Mouse (Mus musculus) myocyte (in vitro differentiated cells): ENCODE measurements at regions not wholly inside any gene's neighbourhood (a gene's known extent, or its start where the extent isn't known, plus 50 kb on each side); places are given as distances from the start of the nearest gene placed in this dataset.
"Not testable (repeated sequence)": the region's sequence is repeated elsewhere in the genome, so short reads cannot be mapped to it uniquely, and the experiment has no call there.

Experiments
- H3K27me3 ChIP-seq: one replicate; pipeline ENCODE4 v1.6.1; 2011; ENCODE audit not compliant: control insufficient read depth, insufficient read depth, insufficient read length
- H3K36me3 ChIP-seq: one replicate; pipeline ENCODE4 v1.6.1; 2011; ENCODE audit not compliant: control insufficient read depth, insufficient read depth
- H3K4me2 ChIP-seq: one replicate; pipeline ENCODE4 v1.6.1; 2011; ENCODE audit warnings: low read depth, control low read depth
- H3K4me3 ChIP-seq: one replicate; pipeline ENCODE4 v1.5.1; 2011; ENCODE audit warnings: mild to moderate bottlenecking, control low read depth, moderate library complexity
- H3K79me2 ChIP-seq: one replicate; pipeline ENCODE4 v1.6.1; 2011; ENCODE audit not compliant: control insufficient read depth, insufficient read depth
- H3ac ChIP-seq: one replicate; pipeline ENCODE4 v1.6.1; 2011; ENCODE audit not compliant: control insufficient read depth, insufficient read length
- CEBPB ChIP-seq: IDR thresholded peaks from 2 replicates; pipeline ENCODE4 v1.6.1; 2011; ENCODE audit warnings: mild to moderate bottlenecking, moderate library complexity; ENCODE audit not compliant: poor library complexity, insufficient read depth, severe bottlenecking
- E2F4 ChIP-seq: IDR thresholded peaks from one replicate; pipeline ENCODE4 v1.6.1; 2011; ENCODE audit warnings: mild to moderate bottlenecking, control low read depth, moderate library complexity; ENCODE audit not compliant: insufficient read depth
- MAX ChIP-seq: IDR thresholded peaks from one replicate; pipeline ENCODE4 v1.6.1; 2011; ENCODE audit warnings: low read depth, mild to moderate bottlenecking, control low read depth
- MYOD1 ChIP-seq, 3 experiments: IDR thresholded peaks; one replicate each; pipeline ENCODE4 v1.6.1; 2011; ENCODE audit warnings: control low read depth in 2 of 3, low read depth in 2 of 3, mild to moderate bottlenecking in 2 of 3, moderate library complexity in 1 of 3; ENCODE audit not compliant: insufficient read length in 2 of 3, control insufficient read depth in 1 of 3
- MYOG ChIP-seq, 3 experiments: IDR thresholded peaks; one replicate each; pipeline ENCODE4 v1.6.1; 2011; ENCODE audit warnings: control low read depth in 2 of 3, low read depth in 2 of 3, mild to moderate bottlenecking in 2 of 3; ENCODE audit not compliant: insufficient read length in 2 of 3, control insufficient read depth in 1 of 3, insufficient read depth in 1 of 3
- POLR2A ChIP-seq: IDR thresholded peaks from one replicate; pipeline ENCODE4 v1.6.1; 2011; ENCODE audit warnings: low read depth, mild to moderate bottlenecking, control low read depth, moderate library complexity; ENCODE audit not compliant: insufficient read length
- POLR2AphosphoS2 ChIP-seq: IDR thresholded peaks from one replicate; pipeline ENCODE4 v1.6.1; 2011; ENCODE audit warnings: low read depth, control low read depth; ENCODE audit not compliant: insufficient read length
- REST ChIP-seq: IDR thresholded peaks from one replicate; pipeline ENCODE4 v1.6.1; 2011; ENCODE audit warnings: mild to moderate bottlenecking, control low read depth, moderate library complexity; ENCODE audit not compliant: insufficient read depth, insufficient read length
- SRF ChIP-seq: IDR thresholded peaks from one replicate; pipeline ENCODE4 v1.6.1; 2011; ENCODE audit warnings: low read depth; ENCODE audit not compliant: control insufficient read depth, insufficient read length
- TCF12 ChIP-seq: IDR thresholded peaks from one replicate; pipeline ENCODE4 v1.6.1; 2011; ENCODE audit warnings: mild to moderate bottlenecking, control low read depth; ENCODE audit not compliant: poor library complexity, insufficient read depth, severe bottlenecking
- TCF3 ChIP-seq: IDR thresholded peaks from one replicate; pipeline ENCODE4 v1.6.1; 2011; ENCODE audit warnings: low read depth, control low read depth; ENCODE audit not compliant: insufficient read length
- USF1 ChIP-seq: IDR thresholded peaks from one replicate; pipeline ENCODE4 v1.6.1; 2011; ENCODE audit warnings: low read depth, mild to moderate bottlenecking, control low read depth, moderate library complexity

DNA sequence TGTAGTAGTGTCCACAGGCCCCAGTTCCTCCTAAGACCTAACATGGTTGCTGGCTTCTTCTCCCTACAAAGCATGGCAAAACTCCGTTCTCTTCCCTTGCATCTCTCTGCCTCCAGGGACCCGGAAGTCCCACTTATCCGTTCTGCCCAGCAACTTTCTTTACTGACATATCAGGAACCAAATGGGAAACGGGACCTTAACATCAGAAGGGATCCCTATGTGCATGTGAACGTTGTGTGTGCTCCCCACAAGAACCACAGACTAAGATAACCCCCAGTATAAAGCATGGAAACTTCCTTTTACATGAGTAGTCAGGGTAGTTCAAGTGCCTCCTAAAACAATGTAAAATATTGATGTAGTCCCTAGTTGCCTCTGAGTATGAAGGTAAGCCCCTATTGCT, 61.6 kb downstream of the Zxdb start:
- Histone ChIP-seq H3K27me3 (no peaks in the 10 kb centered on the region), H3K4me3 (no peak overlapping the region), H3K79me2 (no peaks in the 10 kb centered on the region), H3K4me2 (no peak overlapping the region), H3K36me3 (no peaks in the 10 kb centered on the region), H3ac (no peak overlapping the region)
- TF ChIP-seq SRF = no peak
- no peak for TF ChIP-seq E2F4
- no peak for TF ChIP-seq TCF3
- no peak for TF ChIP-seq REST
- TF ChIP-seq TCF12 = no peak
- no peak for TF ChIP-seq POLR2AphosphoS2
- no peak for TF ChIP-seq MYOD1 (IDR thresholded peaks at IDR 0.05; ENCODE audit: control insufficient read depth in 1 of 3, insufficient read length in 2 of 3, low read depth in 2 of 3)
- no peak for TF ChIP-seq POLR2A
- no peak for TF ChIP-seq USF1
- no peak for TF ChIP-seq CEBPB
- no peak for TF ChIP-seq MYOG (IDR thresholded peaks at IDR 0.05; ENCODE audit: control insufficient read depth in 1 of 3, insufficient read depth in 1 of 3, insufficient read length in 2 of 3, low read depth in 2 of 3)
- TF ChIP-seq MAX = no peak

DNA sequence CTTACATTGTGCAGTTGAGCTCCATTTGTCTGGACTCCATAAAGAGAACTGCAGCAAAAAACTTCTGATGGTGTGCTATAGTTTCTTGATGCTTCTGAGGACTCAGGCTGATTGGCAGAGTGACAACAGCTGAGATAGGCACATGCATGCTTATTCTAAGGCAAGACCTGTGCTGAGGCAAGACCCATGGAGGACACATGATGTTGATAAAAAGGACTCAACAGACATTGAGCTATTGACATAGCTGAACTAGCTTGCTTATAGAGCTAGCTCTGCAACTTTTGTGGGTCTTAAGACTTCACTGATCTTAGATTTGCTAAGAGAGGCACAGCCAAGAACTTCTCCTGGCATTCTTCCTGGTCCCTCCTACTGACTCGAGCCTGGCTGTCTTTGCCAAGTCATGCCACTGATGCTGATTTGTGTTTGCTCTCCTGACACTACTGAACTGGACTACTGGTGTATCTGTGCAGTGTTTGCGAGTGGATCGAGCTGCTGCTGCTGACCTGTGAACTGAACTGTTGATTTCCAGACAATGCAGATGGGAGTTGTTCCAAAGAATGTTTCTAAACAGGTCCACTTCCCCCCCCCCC, 64.1 kb downstream of the Zxdb start:
- TF ChIP-seq E2F4 (no peak), POLR2A (no peak), TCF12 (no peak), REST (no peak), MAX (no peak), SRF (no peak), MYOG (IDR thresholded peaks at IDR 0.05; ENCODE audit: control insufficient read depth in 1 of 3, insufficient read depth in 1 of 3, insufficient read length in 2 of 3, low read depth in 2 of 3) (no peak), TCF3 (no peak), MYOD1 (IDR thresholded peaks at IDR 0.05; ENCODE audit: control insufficient read depth in 1 of 3, insufficient read length in 2 of 3, low read depth in 2 of 3) (no peak), CEBPB (no peak), POLR2AphosphoS2 (no peak), USF1 (no peak)

DNA sequence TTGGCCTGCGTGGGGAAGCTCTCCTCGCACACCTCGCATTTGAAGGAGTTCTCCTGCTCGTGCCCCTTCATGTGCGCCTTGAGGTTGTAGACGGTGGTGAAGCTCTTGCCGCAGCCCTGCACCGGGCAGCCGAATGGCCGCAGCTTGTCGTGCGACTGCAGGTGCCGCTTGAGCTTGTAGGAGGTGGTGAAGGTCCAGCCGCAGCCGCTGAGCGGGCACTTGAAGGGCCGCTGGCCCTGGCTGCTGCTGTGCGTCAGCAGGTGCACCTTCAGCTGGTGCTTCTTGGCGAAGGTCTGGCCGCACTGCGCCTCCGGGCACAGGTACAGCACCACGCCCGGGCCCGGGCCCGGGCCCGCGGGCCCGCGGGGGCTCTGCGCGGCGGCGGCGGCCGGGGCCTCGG, 72.5 kb downstream of the Zxdb start:
- H3K4me3 ChIP-seq, H3K27me3 ChIP-seq, H3ac ChIP-seq, H3K4me2 ChIP-seq, H3K36me3 ChIP-seq, H3K79me2 ChIP-seq: not testable (repeated sequence)

More for the DNA sequence above, 64.1 kb downstream of the Zxdb start:
- H3K4me3 ChIP-seq = no peak overlapping the region
- no peaks in the 10 kb centered on the region for H3K79me2 ChIP-seq
- H3K27me3 ChIP-seq = no peaks in the 10 kb centered on the region
- H3ac ChIP-seq = no peak overlapping the region
- H3K36me3 ChIP-seq = no peaks in the 10 kb centered on the region
- no peak overlapping the region for H3K4me2 ChIP-seq

DNA sequence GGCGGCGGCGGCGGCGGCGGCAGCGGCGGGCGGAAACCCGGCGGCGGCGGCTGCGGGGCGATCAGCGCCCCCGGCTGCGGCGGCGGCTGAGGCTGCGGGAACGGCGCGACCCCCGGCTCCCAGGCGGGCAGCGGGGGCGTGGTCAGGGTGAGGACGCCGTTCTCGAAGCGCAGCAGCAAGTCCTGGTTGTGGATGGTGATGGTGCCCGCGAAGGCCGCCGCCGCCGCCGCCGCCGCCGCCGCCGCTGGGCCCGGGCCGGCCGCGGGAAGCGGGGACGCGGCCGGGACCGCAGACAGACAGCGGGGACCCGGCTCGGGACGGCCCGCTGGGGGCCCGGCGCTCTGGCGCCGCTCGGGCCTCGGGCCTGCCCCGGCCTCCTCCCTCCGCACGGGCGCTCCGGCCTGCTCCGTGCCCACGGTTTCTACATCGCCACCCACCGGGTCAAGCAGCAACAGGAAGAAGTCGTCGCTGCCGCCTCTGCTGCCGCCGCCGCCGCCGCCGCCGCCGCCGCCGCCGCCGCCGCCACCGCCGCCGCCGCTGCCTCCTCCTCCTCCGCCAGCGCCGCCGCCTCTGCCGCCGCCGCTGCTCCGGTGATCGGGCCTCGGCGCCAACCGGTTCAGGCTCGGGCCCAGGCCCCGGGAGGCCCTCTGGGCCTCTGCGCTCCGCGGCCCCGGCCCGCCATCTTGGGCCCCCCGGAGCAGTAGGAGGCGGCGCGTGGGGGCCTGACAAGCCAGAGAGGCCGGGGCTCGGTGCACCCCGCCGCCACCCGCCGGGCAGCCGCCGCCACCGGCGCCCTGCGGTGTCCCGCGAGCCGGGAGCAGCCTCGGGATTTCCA, 73.2 kb downstream of the Zxdb start:
- not testable (repeated sequence) for H3K4me3 ChIP-seq, H3K36me3 ChIP-seq, H3K79me2 ChIP-seq, H3ac ChIP-seq, H3K4me2 ChIP-seq, H3K27me3 ChIP-seq

DNA sequence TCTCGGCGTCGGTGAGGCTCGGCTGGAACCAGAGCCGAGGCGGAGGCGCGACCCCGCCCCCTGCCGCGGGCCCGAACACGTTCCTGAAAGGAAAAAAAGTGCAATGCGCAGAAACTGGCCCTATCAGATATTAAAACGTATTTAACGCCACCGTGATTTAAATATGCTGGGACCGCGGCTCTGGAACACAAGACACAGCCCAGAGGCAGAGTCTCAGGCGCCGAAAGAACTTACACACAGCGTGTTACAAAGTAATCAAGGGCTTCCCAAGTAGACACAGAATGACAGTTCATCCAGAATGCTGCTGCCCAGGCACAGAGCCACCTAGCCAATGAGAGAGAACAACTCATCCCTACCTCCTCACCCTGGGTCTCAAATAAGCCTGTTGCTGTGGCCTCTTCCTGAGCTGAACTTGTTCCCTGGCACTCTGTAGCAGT, 73.8 kb downstream of the Zxdb start:
- not testable (repeated sequence) for H3ac ChIP-seq, H3K27me3 ChIP-seq, H3K4me3 ChIP-seq, H3K79me2 ChIP-seq, H3K4me2 ChIP-seq, H3K36me3 ChIP-seq

DNA sequence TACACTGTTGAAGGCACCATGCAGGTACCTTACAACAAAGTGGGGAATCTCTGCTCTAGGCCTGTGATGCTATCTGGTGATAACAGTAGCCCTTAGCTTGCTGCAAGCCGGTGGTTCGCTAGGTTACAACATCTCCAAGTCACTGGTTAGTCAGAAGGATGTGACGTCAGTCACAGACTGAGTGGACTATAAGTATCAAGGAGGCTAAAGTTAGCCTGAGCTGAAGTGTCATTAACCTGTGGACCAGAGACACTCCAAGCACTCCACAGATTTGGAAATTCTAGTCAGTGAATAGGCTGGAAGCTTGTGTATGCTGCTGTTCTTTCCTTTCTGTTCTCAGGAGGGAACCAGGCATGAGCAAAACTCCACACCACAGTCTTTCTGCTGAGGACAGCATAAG, 88.4 kb downstream of the Zxdb start:
- H3K4me3 ChIP-seq = not testable (repeated sequence)

DNA sequence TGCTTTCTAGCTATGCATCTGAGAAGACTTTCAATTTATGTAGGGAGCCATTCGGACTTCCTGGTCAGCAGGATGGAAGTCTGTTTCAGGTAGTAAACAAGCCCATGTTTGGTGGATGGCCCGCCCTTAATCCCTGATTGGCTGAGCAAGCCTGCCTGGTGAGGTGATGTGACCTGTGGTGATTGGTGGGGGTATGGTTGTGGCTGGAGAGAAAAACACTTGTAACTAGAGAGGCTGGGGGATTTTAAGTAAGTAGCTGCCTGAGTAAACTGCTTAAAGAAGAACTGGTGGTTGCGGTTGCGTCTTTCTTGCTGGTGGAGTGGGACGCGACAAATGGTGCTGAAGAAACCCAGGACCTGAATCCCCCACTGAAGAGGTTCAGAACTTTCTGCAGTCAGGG, 103.2 kb downstream of the Zxdb start:
- not testable (repeated sequence) for H3K4me3 ChIP-seq, H3K36me3 ChIP-seq, H3K27me3 ChIP-seq, H3K79me2 ChIP-seq, H3ac ChIP-seq, H3K4me2 ChIP-seq

More for the DNA sequence above, 88.4 kb downstream of the Zxdb start:
- H3K27me3 ChIP-seq, H3K36me3 ChIP-seq, H3ac ChIP-seq, H3K4me2 ChIP-seq, H3K79me2 ChIP-seq: not testable (repeated sequence)

DNA sequence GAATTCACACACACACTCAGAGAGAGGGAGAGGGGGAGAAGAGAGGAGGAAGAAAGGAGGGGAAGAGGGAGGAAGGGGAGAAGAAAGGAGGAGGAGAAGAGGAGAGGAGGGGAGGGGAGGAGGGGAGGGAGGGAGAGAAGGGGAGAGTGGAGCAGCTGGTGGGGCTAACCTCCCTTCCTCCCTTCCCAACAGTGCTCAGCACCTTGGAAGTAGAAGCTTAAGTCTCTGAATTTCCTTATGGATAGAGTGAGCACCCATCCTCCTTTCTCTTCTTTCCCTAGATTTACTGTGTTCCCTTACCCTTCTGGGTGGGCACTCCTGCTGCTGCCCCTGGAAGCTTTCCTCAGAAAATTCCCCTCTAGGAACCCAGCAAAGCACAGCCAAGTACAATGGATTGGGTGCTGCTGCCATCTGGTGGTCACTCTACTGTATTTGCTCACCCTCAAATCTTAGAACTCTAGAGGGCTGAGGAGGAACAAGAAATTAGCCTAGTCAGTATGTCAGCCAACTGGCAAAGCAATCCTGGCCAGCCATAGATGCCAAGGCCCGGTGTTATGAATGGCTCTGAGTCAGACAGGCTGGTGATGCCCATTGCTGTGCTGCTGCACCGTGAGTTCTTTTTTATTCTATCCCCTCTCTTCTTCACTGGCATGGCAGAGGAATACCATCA, 119.9 kb downstream of the Zxdb start:
- H3K79me2 ChIP-seq, H3K27me3 ChIP-seq: not testable (repeated sequence)

DNA sequence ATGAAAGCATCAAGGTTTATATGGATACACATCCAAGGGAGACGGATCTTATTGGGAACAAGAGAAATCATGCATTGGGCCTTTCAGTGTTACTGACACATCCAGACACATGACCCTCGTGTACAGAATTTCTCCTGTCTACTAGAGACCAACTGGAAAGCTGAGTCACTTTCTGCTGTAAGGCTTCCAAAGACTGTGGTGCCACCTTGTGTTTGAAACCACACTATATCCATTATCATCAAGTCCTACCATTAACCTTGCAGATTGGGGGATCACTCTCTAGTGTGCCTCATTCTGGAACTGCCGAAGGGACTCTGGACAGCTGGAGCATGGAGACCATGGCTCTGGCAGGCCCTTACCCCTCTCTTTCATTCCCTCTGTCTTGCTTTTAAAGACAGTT, 125.2 kb downstream of the Zxdb start:
- H3K4me2 ChIP-seq, H3K4me3 ChIP-seq, H3K79me2 ChIP-seq, H3K27me3 ChIP-seq, H3ac ChIP-seq, H3K36me3 ChIP-seq: not testable (repeated sequence)

More for the DNA sequence above, 119.9 kb downstream of the Zxdb start:
- H3ac ChIP-seq, H3K4me3 ChIP-seq, H3K4me2 ChIP-seq, H3K36me3 ChIP-seq: not testable (repeated sequence)
